Mouse (Mus musculus): ENCODE measurements around the gene Cd151.
"Not testable (repeated sequence)": the region's sequence is repeated elsewhere in the genome, so short reads cannot be mapped to it uniquely, and the experiment has no call there.

Cd151 gene

DNA sequence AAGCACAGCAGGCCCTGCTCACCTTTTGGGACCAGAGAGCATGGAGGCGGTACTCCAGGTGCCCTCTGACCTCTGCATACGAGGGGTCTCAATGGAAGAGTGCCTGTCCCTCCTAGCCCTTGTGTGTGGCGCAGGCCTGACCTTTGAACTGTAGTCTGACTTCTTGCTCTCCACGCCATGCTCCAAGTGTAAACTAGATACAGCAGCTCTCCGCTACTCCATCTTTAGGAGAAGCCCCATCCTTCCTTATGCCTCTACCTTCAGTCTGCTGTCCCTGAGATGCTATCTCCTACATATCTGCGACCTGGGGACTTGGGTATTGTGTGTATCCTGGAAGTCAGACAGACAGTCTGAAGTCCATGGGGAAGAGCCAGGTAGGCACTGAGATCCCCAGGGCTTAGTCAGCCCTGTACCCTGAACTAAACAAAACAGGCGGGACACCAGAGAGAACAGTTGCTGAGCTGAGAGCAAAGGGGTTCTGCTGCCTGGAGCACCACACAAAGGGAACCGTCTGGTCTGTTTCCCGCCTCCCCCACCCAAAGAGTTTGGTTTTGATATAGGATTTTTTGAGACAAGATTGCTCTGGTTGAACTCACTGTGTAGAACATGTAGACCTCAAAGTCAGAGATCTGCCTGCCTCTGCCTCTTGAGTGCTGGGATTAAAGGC lies 31.2 kb upstream of the Cd151 start:
- no peak for DNase-seq (ENCODE audit: low spot score in 2 of 2)

DNA sequence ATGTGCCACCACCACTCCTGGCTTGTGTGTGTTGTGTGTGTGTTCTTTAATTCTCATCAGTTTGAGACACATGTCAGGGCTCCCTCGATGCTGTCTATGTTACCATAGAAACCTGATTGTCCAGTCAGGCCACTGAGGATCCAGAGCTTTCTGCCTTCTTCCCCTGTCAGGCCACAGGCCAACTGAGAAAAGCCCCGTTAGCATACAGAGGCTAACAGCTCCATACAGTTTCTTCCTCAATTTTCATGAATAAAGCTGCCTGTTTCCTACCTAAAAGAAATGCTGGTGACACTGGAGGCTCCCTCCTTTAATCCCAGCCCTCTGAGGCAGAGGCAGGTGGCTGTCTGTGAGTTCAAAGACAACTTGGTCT lies 30.7 kb upstream of the Cd151 start:
- DNase-seq (ENCODE audit: low spot score in 2 of 2), result no peak

DNA sequence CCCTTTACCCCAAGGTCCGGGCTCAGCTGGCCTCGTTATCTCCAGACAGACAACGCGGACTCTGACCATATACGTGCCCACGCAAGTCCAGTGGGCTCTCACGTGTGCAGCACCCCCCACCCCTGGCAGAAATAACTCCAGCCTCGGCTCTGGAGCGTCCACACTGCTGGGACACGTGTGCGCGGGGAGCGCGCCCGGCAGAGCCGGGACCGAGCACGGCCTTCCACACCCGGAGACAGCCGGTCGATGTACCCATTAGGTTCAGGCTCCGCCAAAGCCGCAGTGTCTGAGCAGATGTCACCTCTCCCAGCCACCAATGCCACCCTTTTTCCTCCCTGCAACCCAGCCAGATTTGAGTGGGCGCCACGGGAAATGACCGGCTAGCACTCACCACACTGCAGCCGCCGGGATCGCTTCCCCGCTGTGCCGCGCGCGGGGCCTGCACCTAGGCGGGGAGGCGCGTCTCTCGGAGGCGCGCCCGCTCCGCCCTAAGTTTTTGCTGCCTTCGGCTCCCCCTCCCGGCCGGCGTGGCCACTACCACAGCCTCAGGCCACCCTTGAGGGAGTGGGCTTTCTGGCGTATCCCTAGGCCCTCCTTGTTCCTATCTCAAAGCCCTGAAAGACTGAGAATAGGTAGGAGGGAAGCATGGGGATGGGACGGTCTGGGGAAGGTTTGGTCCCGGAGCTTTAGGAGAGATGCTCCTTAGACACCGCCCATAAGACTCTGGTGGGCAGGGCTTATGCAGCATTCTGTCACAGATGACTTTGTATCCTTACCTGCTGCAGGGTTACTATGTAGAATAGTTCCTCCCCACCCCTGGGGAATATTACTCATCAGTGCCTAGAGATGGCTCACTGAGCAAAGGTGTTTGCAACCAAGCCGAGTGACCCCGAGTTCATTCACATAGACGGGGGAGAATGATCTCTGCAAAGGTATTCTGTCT lies 29.7 kb upstream of the Cd151 start, which contains the start of gene Slc25a22:
Gene Slc25a22 (minus strand): TSS at position 715 of the 943 bp plus-strand sequence.
- DNase-seq (ENCODE audit: low spot score in 2 of 2), result peak; percentile 61 to 68

DNA sequence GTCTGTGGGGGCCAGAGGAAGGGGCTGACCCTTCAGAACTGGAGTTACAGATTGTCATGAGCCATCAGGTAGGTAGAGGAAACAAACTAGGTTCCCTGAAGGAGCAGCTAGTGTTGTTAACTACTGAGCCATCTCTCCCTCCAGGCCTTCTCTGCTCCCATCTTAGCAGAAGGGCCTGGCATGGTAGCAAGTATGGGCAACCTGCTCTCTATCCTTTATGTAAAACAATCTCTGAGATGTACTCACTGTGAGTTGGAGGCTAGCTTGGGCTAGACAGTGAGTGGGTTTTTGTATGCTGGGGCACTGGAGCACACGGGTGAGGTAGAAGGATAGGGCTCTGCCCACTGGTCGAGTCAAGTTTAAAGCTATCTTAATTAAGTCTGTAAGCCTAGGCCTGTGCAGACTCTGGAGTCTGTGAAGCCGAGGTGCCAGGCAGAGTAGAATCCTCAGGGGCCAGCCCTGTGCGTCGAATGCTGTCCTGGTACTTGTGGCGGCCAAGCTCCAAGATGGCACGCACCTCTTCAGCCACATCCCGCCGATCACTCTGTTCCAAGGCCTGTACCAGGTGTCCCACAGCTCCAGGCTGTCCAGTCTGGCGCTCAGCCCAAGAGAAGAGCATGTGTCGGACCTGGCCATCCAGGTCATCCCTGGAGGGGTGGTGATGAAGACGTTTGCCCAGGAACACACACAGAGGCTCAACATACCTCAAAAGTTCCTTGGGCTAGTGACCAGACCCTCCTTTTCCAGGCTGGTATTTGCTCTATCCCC lies 28.8 kb upstream of the Cd151 start:
- DNase-seq (ENCODE audit: low spot score in 2 of 2), result no peak

DNA sequence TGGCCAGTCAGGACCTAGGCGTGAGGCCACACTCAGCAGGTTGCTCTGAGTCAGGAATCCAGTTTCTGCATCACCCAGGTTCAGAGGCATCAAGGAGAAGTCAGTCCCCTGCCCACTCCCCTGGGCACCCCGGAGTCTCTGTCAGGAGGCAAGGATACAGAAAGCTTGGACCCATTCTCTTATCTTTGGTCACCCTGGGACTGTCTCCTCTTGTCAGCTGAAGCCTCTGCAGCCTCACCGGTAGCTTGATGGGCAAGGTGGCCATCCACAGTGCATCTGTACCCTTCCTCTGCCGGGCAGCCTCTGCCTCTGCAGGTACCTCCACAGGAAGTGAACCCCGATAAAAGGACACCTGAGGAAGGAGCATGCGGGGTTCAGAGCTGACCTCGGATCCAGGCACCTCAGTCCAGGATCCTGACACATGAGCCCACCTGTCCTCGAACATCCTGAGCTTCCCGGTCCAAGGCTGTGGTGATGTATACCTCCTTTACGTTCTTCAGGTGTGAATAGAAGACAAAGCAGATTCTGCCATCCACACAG lies 28.0 kb upstream of the Cd151 start:
- DNase-seq (ENCODE audit: low spot score in 2 of 2), result no peak

DNA sequence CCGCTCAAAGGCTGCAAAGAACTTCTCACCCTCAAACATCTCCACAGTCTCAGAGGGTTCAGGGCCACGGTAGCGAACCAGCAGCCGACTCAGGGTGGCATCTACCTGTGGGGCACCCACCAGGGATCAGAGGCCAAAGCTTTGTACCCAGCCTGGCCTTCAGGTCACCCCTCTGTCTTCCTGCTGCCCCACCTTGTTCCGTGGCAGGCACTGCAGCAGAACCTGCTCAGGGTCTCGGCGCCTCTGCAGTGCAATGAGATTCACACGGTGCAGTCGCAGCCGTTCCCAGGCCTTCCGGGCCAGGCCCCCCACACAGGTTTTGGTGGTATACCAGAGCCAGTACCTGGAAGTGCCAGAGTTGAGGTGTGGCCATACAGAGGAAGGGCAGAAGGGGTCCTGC lies 27.4 kb upstream of the Cd151 start:
- no peak for DNase-seq (ENCODE audit: low spot score in 2 of 2)

DNA sequence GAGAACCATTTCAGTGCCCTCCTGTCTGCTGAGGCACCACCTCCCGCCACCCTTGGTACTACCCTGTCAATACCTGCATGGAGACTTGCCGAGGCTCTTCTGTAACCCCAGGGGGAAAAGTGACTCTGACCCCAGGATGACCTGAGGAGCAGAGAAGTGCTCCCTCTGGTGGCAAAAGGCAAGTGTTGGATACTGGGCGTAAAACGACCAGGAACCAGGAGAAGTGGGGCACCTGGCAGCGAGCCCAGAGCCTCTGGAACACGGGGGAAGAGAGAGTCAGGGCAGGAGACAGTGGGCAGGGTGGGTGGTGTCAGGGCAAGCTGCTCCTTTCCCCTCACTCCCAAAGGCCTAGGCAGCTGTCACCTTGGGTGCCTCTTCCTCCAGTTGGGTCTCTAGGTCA lies 26.6 kb upstream of the Cd151 start:
- DNase-seq (ENCODE audit: low spot score in 2 of 2), result no peak

DNA sequence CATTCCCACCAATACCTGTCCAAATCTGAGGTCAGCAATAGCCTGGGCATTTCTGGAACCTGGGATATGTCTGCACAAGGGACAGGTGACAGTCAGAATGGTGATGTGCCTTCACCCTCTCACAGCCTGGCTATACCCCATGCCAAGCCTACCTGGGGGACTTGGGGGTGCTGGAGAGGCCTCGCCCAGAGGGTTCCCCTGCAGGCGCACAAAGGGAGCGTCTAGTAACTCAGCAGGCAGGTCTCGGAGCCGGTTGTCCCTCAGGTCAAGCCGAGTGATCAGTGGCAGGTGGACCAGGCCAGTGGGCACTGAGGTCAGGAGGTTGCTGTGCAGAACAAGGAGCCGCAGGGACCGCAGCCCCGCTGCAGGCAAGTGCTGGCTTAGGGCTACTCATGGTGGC lies 25.7 kb upstream of the Cd151 start:
- DNase-seq (ENCODE audit: low spot score in 2 of 2), result no peak

DNA sequence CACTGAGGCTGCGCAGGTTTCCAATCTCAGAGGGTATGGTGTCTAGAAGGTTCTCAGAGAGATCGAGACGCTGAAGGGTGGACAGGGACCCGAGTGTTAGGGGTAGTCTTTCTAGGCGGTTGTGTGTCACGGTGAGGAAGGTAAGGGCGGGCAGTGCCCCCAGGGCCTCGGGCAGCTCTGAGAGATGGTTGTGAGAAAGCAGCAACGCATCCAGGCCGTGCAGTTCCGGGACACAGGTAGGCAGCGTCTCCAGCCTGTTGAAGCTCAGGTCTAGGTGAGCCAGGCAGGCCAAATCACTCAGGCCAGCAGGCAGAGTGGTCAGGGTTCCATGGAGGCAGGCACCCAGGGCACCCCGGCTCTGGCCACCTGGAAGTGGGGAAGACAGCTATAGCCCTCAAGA lies 25.0 kb upstream of the Cd151 start:
- no peak for DNase-seq (ENCODE audit: low spot score in 2 of 2)

DNA sequence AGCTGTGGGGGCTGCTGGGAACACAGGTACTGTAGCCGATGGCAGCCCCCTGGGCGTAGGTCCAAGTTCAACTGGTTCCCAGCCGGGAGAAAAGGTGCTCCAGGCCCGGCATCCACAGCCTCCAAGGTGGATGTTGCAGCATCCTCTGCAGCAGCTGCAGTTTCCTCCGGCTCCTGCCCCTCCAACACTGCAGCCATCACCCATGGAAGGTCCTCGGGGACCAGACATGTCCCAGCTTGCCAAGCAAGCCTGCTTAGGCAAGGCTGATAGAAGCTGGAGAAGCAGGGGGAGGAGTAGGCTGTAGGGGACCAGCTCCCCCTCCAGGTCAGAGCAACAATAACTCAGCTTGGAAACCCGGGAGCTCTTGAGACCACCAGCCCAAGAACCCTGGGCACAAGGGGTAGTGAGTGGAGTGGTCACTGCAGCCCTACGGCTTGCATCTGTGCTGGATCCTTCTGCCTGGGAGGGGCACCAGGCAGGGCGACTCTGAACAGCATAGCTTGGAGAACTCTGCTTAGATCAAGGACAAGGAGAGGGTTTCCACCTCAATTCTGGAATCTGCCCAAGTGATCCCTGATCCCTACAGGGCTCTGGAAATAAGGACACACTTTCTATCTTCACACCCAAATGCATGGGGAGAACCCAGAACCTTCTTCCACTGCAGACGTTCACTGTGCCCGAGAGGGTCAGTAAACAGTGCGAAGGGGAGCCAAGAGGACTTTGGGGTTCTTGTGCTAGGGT lies 23.9 kb upstream of the Cd151 start:
- DNase-seq (ENCODE audit: low spot score in 2 of 2), result no peak

DNA sequence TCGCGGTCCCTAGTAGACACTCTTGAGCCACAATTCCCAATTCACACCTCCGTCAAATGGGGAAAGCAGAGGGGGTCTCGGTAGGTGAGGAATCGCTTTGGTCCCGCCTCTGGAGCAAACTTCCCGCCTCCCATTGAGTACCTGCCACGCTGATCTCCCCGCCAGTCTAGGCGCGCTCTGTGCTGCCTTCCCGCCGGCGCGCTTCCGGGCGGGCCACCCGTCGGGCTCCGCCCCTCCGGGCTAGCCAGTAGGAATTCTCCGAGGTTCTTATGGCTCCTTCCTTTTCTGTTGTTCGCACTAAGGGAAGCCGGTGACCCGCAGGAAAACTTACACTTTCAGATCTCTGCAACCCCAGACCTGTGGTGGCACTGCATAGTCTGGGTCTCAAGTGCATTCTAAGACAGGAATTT lies 23.4 kb upstream of the Cd151 start, which contains the start of gene Pidd1:
Gene Pidd1 (minus strand): TSS at position 198 of the 410 bp plus-strand sequence.
- no peak for DNase-seq (ENCODE audit: low spot score in 2 of 2)

DNA sequence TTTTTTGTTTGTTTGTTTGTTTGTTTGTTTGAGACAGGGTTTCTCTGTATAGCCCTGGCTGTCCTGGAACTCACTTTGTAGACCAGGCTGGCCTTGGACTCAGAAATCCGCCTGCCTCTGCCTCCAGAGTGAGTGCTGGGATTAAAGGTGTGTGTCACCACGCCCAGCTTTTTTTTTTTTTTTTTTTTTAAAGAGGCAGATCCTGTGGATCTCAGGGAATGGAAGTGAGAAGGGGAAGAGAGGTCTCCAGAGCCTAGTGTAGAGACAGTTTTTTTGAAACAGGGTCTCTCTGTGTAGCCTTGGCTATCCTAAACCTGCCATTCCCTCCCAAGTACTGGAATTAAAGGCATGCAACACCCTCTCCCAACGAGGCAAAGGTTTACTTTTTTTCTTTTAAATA lies 20.8 kb upstream of the Cd151 start:
- DNase-seq (ENCODE audit: low spot score in 2 of 2), result not testable (repeated sequence)

DNA sequence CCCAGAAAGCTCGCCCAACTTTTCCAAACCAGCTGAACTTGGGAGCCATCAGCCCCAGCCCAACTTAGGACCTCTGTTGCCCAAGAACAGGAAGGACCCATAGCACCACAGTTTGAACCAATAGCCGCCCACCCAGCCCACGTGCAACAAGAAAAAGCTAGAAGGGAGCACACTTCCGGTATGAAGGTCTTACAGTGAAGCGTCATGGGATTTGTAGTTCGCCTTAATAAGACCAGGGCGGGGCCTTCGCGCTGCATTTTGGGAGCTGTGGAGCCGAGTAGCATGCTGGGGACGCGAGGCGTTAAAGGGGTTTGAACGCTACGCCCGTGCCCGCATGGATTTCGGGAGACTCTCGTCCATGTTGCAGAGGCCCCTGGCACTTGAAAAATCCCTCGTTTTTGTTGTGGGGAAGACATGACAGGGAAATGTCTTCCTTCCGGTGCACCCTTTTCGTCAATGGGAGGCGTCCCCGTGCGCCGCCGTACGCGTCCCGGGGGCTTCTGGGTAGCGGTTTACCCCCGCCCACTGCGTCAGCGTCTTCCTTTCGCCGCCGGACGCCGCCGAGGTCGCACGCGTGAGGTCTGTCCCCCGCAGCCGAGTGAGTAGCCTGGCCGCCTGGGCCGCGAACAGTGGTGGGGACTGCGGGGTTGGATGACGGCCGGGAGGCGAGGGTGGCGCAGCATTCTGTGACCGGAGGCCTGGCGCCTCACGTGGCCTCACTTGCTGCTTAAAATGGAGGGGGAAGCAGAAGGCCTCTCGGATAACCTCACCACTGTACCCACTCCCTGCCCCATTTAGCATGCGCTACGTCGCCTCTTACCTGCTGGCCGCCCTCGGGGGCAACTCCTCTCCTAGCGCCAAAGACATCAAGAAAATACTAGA lies 19.8 kb upstream of the Cd151 start, which contains the start of gene Rplp2:
Gene Rplp2 (plus strand): TSS at position 261 of the 882 bp plus-strand sequence.
- peak; percentile 90 to 95 for DNase-seq (ENCODE audit: low spot score in 2 of 2)

DNA sequence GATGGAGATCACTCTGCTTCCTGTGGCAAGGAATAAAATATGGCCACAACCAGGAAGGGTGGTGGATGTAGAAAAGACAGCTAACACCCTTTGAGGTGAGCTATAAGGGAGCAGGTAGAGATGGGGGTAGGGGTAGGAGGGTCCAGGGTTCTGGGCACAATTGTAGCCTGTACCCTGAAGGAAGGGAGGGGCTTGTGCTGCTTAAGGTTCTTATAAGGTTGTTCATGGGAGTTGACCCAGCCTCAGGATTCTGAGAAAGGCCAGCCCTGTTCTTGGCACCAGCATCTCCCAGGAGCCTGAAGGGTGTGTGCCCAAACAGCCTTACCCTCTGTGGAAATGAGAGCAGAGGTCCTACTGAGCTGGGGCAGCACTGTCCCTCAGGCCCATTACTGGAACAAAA lies 15.3 kb upstream of the Cd151 start:
- DNase-seq (ENCODE audit: low spot score in 2 of 2), result no peak

DNA sequence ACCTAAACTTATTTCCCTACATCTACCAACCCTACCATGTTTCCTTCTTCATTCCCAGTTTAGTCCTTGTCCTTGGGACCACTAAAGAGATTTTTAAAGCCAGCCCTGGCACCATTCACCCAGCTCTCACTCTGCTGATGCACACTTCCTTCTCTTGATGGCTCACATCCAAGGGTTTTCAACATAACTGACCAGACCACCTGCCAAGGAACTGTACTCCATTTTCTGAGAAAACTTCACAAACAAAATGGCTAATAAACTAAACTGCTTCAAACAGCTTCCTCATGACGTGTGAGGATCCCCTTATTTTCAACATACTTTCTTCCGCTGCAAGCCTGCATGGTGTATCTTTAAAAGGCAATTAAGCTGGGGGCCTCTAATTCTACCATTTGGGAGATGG lies 13.6 kb upstream of the Cd151 start:
- DNase-seq (ENCODE audit: low spot score in 2 of 2), result no peak

DNA sequence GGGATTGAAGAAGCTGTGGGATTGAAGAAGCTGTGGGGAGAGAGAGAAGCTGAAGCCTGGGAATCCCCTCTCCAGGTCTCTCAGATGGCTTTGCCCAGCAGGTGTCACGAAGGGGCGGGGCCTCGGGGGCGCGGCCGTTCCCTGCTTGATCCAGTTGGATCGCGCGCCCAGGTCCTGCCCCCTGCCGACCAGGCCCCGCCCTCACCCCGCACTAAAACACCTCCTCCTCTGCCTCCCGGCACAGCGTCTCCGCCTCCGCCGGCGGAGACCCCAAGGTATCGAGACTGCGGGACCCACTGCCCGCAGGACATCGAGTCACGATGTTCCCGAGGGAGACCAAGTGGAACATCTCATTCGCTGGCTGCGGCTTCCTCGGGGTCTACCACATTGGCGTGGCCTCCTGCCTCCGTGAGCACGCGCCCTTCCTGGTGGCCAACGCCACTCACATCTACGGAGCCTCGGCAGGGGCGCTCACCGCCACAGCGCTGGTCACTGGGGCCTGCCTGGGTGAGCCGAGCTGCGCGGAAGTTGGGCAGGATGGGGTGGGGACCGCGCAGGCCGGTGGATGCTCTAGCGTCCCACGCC lies 12.1 kb upstream of the Cd151 start, which contains the start of gene Pnpla2:
Gene Pnpla2 (plus strand): TSS at position 232 of the 585 bp plus-strand sequence.
- DNase-seq (ENCODE audit: low spot score in 2 of 2), result peak; percentile 78 to 86

DNA sequence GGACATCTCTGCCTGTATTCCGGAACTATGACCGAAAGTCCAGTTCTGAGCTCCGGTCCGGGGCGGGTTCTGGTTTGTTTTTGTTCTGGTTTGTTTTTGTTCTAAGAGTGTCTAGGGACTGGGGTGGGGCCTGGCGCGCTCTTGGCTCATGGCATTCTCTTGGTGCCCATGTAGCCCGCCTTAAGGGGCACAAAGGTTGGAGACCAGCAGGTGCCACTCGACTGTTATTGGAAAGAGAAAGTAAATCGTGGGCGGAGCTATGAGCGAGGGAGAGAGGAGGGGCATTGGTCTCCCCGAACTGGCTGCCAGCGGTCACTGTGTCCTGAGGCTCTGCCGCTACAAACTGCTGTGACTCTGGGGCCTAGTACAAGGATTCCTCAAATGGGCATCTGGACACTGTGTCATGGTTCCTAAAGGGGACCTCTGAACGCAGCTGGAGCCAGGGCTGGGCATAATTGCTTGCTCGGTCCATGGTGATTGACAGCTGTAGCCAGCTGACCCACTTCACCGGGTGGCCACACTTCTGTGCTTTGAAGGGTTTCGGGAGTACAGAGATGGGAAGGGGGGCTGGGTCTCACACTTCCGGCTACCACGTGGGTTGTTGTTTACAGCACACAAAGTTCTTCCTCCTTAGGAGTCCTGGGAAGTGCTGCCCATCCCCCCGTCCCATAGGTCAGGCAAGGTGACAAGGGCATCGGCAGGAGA lies 11.4 kb upstream of the Cd151 start:
- no peak for DNase-seq (ENCODE audit: low spot score in 2 of 2)

DNA sequence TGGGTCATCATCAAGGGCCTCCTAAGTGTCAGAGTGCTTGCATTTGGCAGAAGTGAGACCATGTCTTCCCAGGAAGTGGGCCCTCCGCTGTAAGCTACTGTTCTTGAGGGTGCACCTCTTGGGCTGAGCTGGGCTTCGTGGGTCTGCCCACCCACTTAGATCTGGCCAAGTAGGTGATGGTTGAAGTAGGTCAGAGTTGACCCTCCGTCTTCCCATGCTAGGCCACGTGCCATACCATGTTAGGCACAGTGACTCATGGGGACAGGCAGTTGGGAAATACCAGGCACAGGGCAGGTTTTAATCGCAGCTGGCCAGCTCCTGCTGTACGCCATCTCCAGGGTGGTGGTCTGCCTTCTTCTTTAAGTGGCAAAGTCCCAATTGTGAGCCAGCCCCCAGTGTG lies 10.5 kb upstream of the Cd151 start:
- DNase-seq (ENCODE audit: low spot score in 2 of 2), result no peak

DNA sequence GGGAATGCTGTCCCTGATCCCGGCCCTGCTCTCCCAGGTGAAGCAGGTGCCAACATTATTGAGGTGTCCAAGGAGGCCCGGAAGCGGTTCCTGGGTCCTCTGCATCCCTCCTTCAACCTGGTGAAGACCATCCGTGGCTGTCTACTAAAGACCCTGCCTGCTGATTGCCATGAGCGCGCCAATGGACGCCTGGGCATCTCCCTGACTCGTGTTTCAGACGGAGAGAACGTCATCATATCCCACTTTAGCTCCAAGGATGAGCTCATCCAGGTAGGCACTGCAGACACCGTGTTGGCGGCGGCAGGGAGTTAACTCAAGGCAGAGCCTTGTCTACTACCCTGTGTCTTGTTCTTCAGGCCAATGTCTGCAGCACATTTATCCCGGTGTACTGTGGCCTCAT lies 10.0 kb upstream of the Cd151 start:
- DNase-seq (ENCODE audit: low spot score in 2 of 2), result no peak

Data from frontal cortex, postnatal 25 days (tissue).